Mouse (Mus musculus) brain, embryonic 14.5 days (tissue): ENCODE data around the gene Swsap1. TPM values are rescaled to one million over a fixed set of nuclear protein-coding genes. Genes with fewer than 3 reads are reported as not detected.

ENCODE experiments used
- DNase-seq: peaks from one replicate; pipeline ENCODE4 v3.0.0-alpha.2; 2011; ENCODE audit warnings: low read depth
- CTCF ChIP-seq: fragments of 200-500 bp; IDR thresholded peaks from 2 replicates; pipeline ENCODE4 v1.5.1; 2012; ENCODE audit warnings: inconsistent platforms, mild to moderate bottlenecking, moderate library complexity, borderline replicate concordance; ENCODE audit not compliant: insufficient read depth, insufficient read length; ENCODE audit errors: extremely low read depth
- POLR2A ChIP-seq: fragments of 200-500 bp; IDR thresholded peaks from 2 replicates; pipeline ENCODE4 v1.6.1; 2012; ENCODE audit warnings: mild to moderate bottlenecking, inconsistent platforms, borderline replicate concordance; ENCODE audit not compliant: poor library complexity, insufficient read depth, insufficient read length, severe bottlenecking; ENCODE audit errors: extremely low read depth
- polyA plus RNA-seq: library from polyadenylated mRNA; depleted of rRNA; stranded (reverse); fragments of >200 nt; gene quantifications from 2 replicates; pipeline ENCODE4 v1.2.3, GENCODE M21; 2012; rRNA removed

The Swsap1 gene
- polyA plus RNA-seq = 7.3 and 8.7 TPM in 2 replicates

GRCm38 (mm10) chr9:21955570-21956281, at the start of gene Swsap1:
Gene Swsap1, plus strand, starts transcription at chr9:21955755.
- peak; percentile 99 for DNase-seq
- TF ChIP-seq CTCF (no peak), POLR2A (peak; percentile 28; the same call in 1 of the 2 replicates)

- DNase-seq = no peak
- TF ChIP-seq CTCF (no peak), POLR2A (no peak)
Measured at GRCm38 (mm10) chr9:21908216-21908615, 47.3 kb upstream of the Swsap1 start.

DNA sequence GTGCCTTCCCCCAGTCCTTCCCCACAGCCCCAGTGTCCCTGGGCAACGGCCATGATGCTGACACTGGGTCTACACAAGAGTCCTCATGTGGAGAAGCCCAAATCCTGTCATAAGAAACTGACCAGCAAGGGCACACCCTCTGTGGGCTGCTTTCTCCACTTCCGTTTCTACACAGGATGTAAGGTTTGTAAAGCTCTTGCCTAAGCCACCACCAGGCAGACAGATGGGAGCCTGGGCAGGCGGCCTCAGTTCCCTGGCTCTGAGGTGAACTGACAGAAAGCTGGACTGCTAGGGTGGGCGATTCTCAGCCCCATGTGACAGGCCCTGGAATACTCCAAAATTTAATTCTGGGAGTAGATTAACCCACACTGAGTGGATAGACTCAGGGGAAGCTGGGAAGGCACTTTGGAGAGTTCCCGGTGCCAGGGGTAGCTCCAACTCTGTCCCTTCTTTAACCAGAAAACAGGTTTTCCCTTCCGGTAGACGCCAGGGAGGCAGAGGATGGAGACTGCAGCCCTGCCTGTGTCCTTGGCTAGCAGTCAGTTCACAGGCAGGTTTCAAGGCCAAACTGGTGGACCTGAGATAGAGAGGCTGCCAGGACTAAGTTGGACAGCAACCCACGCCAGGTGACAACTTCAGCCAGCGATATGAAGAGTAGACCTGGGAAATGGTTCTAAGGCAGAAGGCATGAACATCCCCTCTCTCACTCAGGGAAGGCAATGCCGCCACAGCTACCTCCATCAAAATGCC, 45.9 kb upstream of the Swsap1 start:
- no peak for DNase-seq
- TF ChIP-seq CTCF (no peak), POLR2A (no peak)

GRCm38 (mm10) chr9:21916851-21917492, 38.6 kb upstream of the Swsap1 start:
- TF ChIP-seq CTCF = no peak
- TF ChIP-seq POLR2A = no peak
- no peak for DNase-seq

DNA sequence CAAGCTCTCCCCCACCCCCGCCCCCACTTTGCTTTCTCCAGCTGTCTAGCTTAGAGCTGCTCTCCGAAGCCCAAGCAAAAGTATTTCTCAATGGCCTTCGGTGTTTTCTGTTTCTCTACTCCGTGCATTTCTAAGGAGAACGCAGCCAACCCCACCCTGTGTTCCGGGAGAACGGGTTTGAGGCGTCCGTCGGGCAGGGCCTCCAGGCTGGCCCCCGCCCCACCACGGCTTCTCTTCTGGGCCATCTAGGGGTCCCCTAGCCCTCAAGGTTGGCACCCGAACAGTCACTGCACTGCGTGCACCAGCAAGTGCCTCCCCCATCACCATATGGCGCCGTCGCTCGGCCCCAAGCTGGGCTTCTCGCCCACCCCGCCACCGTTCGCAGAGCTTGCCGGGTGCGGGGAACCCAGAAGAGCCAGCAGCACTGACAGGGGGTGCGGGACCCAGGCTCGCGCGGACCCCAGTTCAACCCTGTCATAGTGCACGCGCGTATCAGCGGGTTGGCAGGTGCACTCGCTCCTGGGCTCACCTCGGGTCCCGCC, 38.0 kb upstream of the Swsap1 start:
- no peak for TF ChIP-seq CTCF
- no peak for TF ChIP-seq POLR2A
- peak; percentile 79 for DNase-seq

DNA sequence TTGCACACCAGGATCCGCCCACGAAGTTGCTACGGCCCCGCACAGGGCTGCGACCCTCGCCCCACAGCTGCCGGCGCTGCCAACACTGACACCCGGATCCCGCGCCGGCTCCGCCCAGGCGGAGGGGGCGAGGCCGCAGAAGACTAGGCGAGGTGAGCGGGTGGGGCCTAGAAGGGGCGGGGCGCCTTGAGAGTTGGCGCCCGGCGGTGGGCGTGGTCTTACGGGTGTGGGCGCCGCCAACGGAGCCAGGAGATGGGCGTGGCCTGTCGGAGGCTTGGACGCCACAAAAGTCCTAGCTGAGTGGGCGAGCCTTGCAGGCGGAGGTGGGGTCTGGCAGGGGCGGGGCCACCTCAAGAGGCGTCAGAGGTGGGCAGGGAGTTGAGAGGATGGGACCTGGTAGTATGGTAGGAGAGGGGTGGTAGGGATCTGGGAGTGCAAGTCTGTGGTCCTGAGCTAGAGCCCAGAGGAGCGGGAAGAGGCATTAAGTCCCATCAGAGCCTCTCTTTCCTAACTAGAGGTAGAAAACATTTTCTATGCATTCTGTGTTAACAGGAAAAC, 37.4 kb upstream of the Swsap1 start, which contains the start of gene Rab3d:
Gene Rab3d (minus strand): TSS at position 158 of the 558 bp plus-strand sequence.
- peak; percentile 54; the same call in 1 of the 2 replicates for TF ChIP-seq POLR2A
- no peak for TF ChIP-seq CTCF
- peak; percentile 98 for DNase-seq

DNA sequence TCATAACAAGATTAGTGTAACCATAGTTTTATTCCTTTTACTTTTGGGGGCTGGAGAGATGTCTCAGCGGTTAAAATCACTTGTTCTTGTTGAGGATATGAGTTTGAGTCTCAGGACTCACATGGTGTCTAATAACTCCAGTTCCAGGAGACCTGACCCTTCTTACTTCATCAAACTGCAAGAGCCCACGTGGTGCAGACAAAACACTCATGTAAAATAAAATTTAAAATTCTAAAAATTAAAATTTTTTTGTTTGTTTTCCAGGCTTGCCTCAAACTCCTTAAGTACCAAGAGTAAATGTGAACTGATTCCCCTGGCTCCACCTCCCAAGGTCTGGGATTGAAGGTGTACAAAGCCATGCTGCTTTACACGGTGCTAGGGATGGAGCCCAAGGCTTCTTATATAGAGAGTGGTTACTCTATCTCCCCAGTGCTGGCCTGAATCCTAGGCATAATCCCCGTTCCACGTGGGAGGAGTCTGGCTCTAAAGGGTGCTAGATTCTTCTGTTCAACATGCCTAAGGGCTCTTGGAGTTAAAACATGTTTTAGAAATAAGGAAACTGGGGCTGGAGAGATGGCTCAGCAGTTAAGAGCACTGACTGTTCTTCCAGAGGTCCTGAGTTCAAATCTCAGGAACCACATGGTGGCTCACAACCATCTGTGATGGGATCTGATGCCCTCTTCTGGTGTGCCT, 36.7 kb upstream of the Swsap1 start:
- TF ChIP-seq POLR2A (no peak), CTCF (no peak)
- no peak for DNase-seq

DNA sequence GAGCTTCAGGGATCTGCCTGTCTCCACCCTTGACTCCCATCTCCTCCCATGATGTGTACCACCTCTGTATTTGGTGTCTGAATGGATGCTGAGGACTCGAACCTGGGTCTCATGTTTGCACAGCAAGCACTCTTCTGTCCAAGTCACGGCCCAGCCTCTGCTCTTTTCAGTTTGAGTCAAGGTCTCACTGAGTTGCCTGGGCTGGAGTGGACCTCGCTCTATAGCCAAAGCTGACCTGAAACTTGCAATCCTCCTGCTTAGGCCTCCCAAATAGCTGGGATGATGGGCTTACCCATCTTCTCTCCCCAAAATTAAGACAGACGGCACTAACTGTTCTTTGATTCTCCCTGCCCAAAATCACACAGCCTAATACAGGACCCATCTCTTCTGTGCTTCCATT, 32.5 kb upstream of the Swsap1 start:
- no peak for DNase-seq
- TF ChIP-seq CTCF (no peak), POLR2A (no peak)

- DNase-seq = no peak
- TF ChIP-seq CTCF (no peak), POLR2A (no peak)
Measured at GRCm38 (mm10) chr9:21923490-21924098, 32.0 kb upstream of the Swsap1 start.

- DNase-seq = no peak
- TF ChIP-seq CTCF = no peak
- TF ChIP-seq POLR2A = no peak
Measured at GRCm38 (mm10) chr9:21924099-21924493, 31.5 kb upstream of the Swsap1 start.

DNA sequence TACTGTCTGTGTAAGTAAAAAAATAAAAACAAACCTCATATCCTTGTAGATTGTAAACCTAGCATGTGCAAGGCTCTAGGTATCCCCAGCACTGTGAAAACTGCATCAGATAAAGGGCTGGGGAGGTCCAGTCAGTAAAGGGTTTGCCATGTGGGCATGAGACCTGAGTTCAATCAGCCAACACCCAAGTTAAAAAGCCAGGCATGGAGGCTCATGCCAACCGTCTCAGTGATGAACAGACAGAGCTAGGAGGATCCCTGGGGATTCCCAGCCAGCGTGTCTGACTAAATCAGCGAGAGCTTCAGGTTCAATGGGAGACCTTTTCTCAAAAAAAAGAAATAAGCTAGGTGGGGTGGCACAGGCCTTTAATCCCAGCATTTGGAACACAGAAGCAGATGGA, 30.5 kb upstream of the Swsap1 start:
- no peak for DNase-seq
- TF ChIP-seq POLR2A = no peak
- TF ChIP-seq CTCF = no peak

DNA sequence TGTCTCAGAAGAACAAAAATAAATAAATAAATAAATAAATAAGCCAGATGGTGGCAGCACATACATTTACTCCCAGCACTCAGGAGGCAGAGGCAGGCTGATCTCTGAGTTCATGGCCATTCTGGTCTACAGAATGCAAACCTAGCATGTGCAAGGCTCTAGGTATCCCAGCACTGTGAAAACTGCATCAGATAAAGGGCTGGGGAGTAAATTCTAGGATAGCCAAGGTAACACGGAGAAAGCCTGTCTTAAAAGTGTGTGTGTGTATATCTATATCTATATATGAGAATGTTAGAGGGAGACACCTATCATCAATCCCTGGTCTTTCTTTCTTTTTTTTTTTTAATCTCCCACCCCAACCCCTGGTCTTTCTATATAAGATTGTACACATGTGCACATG, 30.0 kb upstream of the Swsap1 start:
- DNase-seq = no peak

More for the DNA sequence above, 30.0 kb upstream of the Swsap1 start:
- TF ChIP-seq POLR2A = no peak
- TF ChIP-seq CTCF = no peak
